Mouse (Mus musculus) thymus, adult 2 months (tissue): ENCODE measurements around the gene Gm13420. TPM values are rescaled to one million over a fixed set of nuclear protein-coding genes. Genes with fewer than 3 reads are reported as not detected.
A peak's percentile ranks its signal among the peaks of the same experiment; 100 is the strongest.
"Not testable (repeated sequence)": the region's sequence is repeated elsewhere in the genome, so short reads cannot be mapped to it uniquely, and the experiment has no call there.

Experiments
- DNase-seq: peaks from one replicate; pipeline ENCODE4 v3.0.0; 2021
- H3K27ac ChIP-seq: fragments of 200-500 bp; 2 replicates; pipeline ENCODE4 v1.5.1; 2012; ENCODE audit warnings: low read length, control low read depth; ENCODE audit not compliant: control insufficient read depth, insufficient read depth
- H3K27me3 ChIP-seq: fragments of 200-500 bp; 2 replicates; pipeline ENCODE4 v1.6.1; 2012; ENCODE audit warnings: mild to moderate bottlenecking, low read length, moderate library complexity, mixed read lengths; ENCODE audit not compliant: control insufficient read depth, insufficient read depth
- H3K36me3 ChIP-seq: fragments of 200-500 bp; 2 replicates; pipeline ENCODE4 v1.6.1; 2012; ENCODE audit warnings: mild to moderate bottlenecking, low read length, moderate library complexity; ENCODE audit not compliant: control insufficient read depth, insufficient read depth
- H3K4me1 ChIP-seq: fragments of 200-500 bp; replicated peaks from 2 replicates; pipeline ENCODE4 v1.6.1; 2012; ENCODE audit warnings: low read length; ENCODE audit not compliant: control insufficient read depth, insufficient read depth
- H3K4me3 ChIP-seq: fragments of 200-500 bp; 2 replicates; pipeline ENCODE4 v1.5.1; 2012; ENCODE audit warnings: mild to moderate bottlenecking, low read length, control low read depth, moderate library complexity; ENCODE audit not compliant: control insufficient read depth, insufficient read depth
- CTCF ChIP-seq: fragments of 200-500 bp; IDR thresholded peaks from 2 replicates; pipeline ENCODE4 v1.5.1; 2012; ENCODE audit warnings: mild to moderate bottlenecking, control low read depth, low read length, moderate library complexity, borderline replicate concordance; ENCODE audit not compliant: control insufficient read depth, poor library complexity, insufficient read depth; ENCODE audit errors: extremely low read depth
- POLR2A ChIP-seq: fragments of 200-500 bp; IDR thresholded peaks from 2 replicates; pipeline ENCODE4 v1.6.1; 2012; ENCODE audit warnings: mild to moderate bottlenecking, low read length, control low read depth, moderate library complexity; ENCODE audit not compliant: control insufficient read depth, poor library complexity, insufficient read depth; ENCODE audit errors: extremely low read depth
- WGBS: fragments of 180-500 bp; shearing (Covaris S2); methylation state at CpG from one replicate; pipeline ENCODE4 v1.1.7; 2018; 5-methylcytosine and 5-hydroxymethylcytosine counted together
- polyA plus RNA-seq: library from polyadenylated mRNA; depleted of rRNA; stranded (reverse); fragments of >200 nt; gene quantifications from 2 replicates; pipeline ENCODE4 v1.2.3, GENCODE M21; 2012; rRNA removed

Gene Gm13420
- 0.15 and 0.34 TPM in 2 replicates for polyA plus RNA-seq

DNA sequence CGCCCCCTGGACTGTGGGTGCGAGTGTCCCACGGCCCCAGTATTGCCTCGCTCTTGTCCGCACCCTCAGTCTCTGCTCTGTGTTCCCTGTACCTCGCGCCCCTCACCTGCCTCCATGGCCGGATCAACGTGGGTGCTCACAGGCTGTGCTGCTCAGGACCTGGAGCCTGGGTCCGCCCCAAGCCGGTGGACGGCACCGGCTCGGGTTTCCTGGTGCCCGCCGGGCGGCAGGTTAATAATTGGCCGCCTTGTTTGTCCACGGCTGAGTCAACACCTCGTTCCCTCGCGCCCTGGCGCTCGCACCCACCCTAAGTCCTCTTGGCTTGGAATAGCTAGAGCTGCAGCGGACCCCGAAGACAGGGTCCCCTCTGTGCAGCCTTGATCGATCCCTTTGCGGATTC, at the start of gene Gm13420:
Gene Gm13420 (minus strand): TSS at position 189 of the 400 bp plus-strand sequence.
- Histone ChIP-seq H3K4me3 (no peak within 1 kb of the TSS), H3K27me3 (peaks cover 15% of the 10 kb centered on the region; the same call in 1 of the 2 replicates), H3K27ac (no peak within 1 kb of the TSS), H3K36me3 (no peaks in the 10 kb centered on the region), H3K4me1 (no peaks in the 10 kb centered on the region)
- TF ChIP-seq CTCF (no peak), POLR2A (no peak)
- WGBS = 25% methylated on average over 28 of the region's 28 CpGs
- DNase-seq = no peak

DNA sequence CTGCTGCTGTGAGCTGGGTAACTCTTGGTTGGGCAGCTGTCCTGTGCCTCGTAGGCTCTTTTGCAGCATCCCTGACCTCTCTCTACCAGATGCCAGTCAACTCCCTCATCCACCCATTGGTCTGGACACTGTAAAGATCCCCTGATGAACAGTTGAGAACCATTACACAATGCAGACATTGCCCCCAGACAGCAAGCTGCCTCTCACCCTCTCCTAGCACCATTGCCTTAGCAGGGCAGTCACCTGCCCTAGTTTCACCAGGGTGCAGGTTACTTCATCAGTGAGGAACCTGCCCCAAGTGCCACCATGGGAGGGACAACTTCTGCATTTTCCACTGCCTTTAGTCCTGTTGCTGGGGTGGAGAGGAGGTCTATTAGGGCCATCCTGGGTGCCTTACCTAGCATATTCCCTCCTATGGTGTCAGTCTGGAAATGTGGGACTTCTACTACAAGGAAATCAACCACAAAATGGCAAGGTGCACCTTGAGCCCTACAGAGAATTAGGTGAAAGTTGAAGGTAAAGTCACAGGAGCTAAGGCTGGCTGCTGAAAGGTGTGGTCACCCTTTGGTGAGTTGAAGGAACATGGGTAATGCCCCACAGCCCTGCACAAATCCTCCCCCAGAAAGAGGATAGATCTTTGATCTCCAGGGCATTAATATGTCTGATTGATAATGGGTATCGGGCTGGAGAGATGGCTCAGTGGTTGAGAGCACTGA, 41.4 kb upstream of the Gm13420 start:
- no peaks in the 10 kb centered on the region for H3K36me3 ChIP-seq
- no peaks in the 10 kb centered on the region for H3K4me1 ChIP-seq
- WGBS = 96% methylated on average over 2 of the region's 2 CpGs
- TF ChIP-seq POLR2A = no peak
- TF ChIP-seq CTCF = no peak
- no peak overlapping the region for H3K4me3 ChIP-seq
- no peak for DNase-seq
- H3K27ac ChIP-seq = no peak overlapping the region
- H3K27me3 ChIP-seq = no peaks in the 10 kb centered on the region

DNA sequence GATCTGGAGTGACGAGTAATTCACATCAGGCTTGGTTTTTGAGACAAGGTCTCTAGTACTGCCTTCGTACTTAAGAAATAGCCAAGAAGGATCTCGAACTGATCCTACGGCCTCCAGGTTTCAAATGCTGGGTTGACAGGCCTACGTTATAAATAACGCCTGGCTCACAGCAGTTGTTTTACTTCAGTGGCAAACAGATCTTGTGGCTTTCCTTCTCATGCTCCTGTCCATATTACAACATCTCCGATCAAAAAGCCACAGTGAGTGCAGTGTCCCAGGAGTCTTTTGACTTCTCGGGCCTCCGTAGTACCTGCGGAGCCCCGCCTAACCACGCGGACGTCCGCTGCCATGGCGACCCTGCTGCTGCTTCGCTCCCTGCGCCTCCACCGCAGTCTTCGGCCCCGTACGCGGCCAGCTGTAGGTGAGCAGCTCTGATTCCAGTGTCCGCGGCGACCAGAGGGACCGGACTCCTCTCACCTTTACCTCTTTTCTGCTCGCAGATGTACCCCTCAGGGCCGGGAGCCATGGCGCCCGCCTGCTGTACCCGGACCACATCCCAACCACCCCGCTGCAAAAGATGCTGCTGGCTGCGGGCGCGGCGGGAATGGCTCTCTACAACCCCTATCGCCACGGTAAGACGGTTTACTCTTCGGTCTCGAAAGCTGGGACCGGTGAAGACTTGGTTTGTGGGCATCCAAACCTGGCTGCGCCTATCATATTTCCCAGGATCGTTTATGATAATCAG, 36.6 kb upstream of the Gm13420 start, which contains the start of gene Trub2:
Gene Trub2 (minus strand): TSS at position 566 of the 745 bp plus-strand sequence.
- peaks cover 18% of the 10 kb centered on the region for H3K36me3 ChIP-seq
- H3K27ac ChIP-seq = peak within 1 kb of the TSS; percentile 54; the same call in 1 of the 2 replicates
- H3K4me1 ChIP-seq = no peaks in the 10 kb centered on the region
- peak; percentile 88 for DNase-seq
- WGBS = under 1% methylated on average over 45 of the region's 45 CpGs
- no peak for TF ChIP-seq POLR2A
- peak; percentile 36; the same call in 1 of the 2 replicates for TF ChIP-seq CTCF
- H3K4me3 ChIP-seq = peak within 1 kb of the TSS; percentile 100
- H3K27me3 ChIP-seq = no peaks in the 10 kb centered on the region

DNA sequence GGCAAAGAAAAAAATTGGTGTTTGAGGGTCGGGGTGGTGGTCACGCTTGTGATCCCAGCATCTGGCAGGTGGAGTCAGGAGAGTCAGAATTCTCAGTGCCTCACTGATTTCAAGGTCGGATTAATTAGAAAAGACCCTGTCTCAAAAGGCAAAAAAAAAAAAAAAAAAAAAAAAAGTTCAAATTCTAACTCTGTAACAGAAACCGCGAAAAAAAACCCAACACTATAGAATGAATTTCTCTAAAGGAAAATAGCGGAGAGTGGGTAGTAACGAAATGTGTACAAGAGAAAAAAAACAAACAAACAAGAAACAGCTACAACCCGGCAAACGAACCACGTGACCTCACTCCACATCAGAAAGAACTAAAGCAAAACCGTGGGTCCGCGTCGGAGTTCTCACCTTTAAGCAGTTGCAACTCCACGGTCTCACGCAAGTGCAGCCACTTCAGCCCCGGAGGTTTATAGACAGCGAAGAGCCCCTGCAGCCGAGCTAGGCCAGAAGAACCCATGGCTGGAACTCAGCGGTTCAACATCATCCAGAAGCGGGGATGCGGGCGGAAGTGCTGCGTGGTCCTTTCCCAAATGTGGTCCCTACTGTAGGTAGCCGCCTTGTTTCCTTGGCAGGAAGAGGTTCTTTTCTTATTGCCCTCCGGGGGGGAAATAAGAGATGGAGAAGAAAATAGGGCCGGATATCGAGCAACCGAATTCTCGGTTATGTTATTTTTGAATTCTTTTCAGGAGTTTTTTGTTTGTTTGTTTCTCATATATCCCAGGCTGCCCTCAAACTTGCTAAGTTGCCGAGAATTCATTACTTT, 35.8 kb upstream of the Gm13420 start, which contains the start of gene Coq4:
Gene Coq4 (plus strand): TSS at position 390 of the 814 bp plus-strand sequence.
- Histone ChIP-seq H3K27ac (peak within 1 kb of the TSS; percentile 54; the same call in 1 of the 2 replicates), H3K4me3 (peak within 1 kb of the TSS; percentile 100), H3K36me3 (peaks cover 26% of the 10 kb centered on the region), H3K4me1 (no peaks in the 10 kb centered on the region), H3K27me3 (no peaks in the 10 kb centered on the region)
- 2% methylated on average over 31 of the region's 31 CpGs for WGBS
- DNase-seq = peak; percentile 91
- TF ChIP-seq POLR2A (peak; percentile 39; the same call in 1 of the 2 replicates), CTCF (no peak)

DNA sequence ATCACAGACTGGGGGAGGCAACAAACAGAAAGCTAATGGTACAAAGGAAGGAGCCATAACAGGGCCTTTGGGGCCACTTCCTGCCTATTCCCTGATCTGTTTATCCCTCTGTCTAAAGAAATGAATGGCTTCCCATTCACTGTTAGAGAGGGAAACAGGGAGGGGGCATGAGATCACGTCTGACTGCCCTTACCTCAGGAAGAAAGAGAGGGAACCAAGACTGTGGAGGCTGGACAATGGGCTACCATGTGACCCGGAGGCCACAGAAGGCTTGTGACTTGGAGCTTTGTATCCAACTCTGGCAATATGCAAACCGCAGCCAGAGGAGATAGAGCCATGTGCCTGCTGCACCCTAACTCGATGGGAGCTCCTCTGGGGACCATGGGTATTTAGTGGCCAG, 32.8 kb upstream of the Gm13420 start:
- 82% methylated on average over 4 of the region's 4 CpGs for WGBS
- peaks cover 46% of the 10 kb centered on the region for H3K36me3 ChIP-seq
- no peak overlapping the region for H3K27ac ChIP-seq

DNA sequence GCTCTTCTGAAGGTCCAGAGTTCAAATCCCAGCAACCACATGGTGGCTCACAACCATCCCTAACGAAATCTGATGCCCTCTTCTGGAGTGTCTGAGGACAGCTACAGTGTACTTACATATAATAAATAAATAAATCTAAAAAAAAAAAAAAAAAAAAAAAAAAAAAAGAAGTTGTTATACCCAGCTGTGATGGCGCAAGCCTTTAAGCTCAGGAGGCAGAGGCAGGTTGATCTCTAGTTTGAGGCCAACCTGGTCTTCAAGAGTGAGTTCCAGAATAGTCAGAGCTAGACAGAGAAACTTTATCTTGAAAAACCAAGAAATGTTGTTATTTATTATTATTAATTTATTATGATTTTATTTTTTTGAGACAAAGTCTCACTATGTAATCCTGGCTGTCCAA, 29.8 kb upstream of the Gm13420 start:
- not testable (repeated sequence) for H3K4me3 ChIP-seq, H3K4me1 ChIP-seq, DNase-seq, H3K27me3 ChIP-seq, H3K27ac ChIP-seq
- peaks cover 69% of the 10 kb centered on the region for H3K36me3 ChIP-seq
- WGBS = 97% methylated on average over 2 of the region's 2 CpGs

More for the DNA sequence above, 32.8 kb upstream of the Gm13420 start:
- Histone ChIP-seq H3K4me1 (no peaks in the 10 kb centered on the region), H3K4me3 (no peak overlapping the region), H3K27me3 (no peaks in the 10 kb centered on the region)
- no peak for TF ChIP-seq POLR2A
- TF ChIP-seq CTCF = no peak
- no peak for DNase-seq
